Mouse (Mus musculus) kidney, adult 8-10 months (tissue): ENCODE data around the gene Pik3ip1.
A peak's percentile ranks its signal among the peaks of the same experiment; 100 is the strongest.

Source experiments
- DNase-seq, 2 experiments: peaks; one replicate each; pipeline ENCODE4 v3.0.0; 2022

The Pik3ip1 gene

DNA sequence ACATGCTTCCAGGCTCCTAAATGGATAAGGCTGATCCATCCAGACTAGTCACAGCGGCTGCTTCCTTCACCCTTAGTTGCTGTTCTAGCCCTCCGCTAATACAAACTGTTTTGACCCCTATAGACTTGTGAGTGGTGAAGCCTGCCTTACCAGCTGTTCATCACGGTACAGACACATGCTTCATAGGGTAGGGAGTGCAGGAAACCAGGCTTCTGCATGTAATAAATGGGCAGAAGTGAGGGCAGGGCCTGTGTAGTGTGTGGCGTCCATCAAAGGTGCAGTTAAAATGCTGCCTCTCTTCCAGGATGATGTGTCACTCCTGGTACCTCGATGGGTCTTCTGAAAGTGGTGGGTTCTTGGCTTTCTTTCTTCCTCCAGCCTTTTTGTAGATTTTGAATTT is 7.8 kb downstream of the Pik3ip1 start:
- DNase-seq: no peak

DNA sequence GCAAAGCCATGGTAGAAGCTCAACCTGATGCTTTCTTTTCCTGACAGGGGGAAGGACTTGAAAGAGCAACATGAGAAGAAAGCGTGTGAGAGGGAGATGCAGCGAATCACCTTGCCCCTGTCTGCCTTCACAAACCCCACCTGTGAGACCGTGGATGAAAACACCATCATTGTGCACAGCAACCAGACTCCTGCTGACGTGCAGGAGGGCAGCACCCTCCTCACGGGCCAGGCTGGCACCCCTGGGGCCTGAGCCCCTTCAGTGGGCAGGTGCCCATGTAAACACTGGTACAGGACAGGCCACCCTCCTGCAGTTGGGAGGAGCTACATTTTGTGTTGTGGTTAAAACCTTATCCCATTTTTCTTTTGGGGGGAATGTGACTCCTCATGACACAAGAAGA is 11.3 kb downstream of the Pik3ip1 start:
- no peak for DNase-seq

DNA sequence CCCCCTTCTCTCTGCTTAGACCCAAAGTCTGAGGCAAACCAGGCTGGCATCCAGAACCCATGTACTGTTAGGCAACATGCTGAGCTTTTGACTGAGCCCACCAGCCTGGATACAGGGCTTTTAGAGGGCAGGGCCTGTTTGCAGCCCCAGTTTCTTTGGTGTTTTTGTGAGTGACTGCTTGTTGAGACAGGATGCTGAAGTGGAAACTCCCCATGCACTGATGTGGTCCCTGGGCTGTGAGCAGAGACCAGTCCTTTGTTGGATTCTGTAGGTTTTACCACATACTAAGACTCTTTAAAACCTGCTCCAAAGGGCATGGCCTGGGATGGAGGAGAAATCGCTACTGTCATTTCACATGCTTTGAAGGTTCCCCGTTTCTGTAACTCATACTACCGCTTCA is 14.7 kb downstream of the Pik3ip1 start:
- DNase-seq: no peak

DNA sequence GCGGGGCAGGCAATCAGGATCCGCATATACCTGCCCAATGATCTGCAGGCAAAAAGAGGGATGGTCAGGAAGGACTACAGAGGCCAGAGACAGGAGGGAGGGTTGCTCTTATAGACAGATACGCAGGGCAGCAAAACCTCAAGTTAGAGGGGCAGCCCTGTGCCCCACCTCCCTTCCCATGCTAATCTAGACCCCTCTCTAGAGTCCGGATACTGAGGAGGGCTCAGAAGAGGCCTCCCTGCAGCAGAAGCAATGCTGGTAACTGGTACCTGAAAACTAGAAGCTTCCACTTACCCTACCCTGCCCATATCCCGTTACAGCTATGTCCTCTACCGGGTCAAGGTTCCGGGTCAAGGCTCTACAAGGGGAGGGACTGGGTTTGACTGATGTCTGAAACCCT is 16.1 kb downstream of the Pik3ip1 start:
- DNase-seq: no peak

DNA sequence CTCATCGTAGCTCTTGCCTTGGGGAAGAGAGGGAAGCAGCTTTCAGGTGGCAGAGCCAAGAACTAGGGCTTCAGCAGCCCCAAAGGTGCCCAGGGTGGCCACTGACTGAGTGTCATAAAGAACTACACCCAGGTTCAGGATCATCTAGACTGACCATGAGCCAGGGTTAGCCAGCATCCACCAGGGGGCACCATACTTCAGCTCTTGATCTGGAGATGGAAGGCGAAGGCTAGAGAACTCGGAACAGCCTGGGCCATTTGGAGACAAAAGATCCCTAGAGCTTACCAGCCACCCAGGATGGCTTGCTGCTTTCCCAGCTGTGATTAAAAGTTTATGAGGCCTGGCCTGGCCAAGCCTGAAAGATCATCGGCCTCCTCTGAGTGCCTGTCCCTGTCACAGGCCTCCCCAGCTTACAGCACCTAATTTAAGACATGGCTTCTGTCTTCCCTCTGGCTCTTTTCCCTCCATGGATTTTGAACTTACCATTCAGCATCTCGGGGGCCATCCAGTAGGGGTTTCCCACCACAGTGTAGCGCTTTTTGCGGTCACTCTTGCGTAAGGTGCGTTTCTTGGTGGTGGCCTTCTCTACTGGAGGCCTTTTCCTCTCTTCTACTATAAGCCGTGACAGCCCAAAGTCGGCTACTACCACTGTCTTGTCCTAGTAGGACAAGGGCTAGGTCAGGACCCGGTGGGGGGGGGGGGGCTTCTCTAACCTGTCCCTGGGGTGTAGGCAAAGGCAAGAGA is 17.1 kb downstream of the Pik3ip1 start:
- peak; percentile 73 to 88 for DNase-seq

DNA sequence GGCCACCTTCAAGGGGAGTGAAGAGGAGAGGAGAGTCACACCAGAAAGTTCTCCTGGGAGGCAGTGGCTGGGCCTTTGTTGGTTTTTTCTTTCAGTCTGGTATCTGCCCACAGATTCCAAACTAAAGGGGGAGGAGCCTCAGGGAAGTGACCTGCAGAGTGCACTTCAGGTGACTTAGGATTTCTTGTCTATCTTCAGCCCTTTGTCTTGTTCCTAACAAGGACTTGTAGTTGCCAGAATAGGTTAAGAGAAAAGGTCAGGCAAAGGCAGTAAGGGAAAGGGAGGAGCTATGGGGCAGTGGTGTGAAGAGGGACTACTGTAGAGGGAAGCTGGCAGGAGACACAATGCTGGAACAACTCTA is 17.6 kb downstream of the Pik3ip1 start:
- no peak for DNase-seq

DNA sequence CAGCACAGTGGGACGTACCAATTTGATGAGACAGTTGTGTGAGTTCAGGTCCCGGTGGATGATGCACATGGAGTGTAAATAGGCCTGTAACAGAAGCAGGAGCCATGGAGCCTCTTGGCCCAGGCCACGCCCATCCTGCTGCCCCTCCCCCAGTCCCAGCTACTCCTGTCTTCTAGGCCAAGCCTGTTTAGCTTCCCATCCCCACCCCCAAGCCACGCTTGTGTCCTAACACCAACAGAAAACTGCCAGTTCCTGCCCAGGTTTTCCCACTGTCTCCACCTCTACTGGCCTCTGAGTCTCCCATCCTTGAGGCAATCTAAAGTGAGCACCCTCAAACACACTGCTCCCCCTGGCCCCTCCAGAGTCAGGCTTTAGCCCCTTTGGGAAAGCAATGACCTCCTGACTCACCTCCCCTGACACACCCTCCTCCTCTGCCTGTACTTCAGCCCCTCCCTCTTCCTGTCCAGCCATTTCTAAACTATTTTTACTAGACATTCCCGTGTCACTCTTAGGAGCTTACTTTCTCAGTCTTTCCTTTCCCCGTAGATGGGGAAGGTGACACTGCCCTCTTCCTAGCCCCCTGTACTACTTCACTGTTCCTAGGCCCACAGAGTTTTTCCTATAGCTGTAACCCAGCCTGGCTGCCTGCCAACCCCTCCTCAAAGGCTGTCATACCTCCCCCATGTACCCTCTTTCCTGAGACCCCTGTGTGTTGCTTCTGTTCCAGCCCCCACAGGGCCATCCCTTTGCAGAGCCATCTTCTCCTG is 18.6 kb downstream of the Pik3ip1 start:
- no peak for DNase-seq

DNA sequence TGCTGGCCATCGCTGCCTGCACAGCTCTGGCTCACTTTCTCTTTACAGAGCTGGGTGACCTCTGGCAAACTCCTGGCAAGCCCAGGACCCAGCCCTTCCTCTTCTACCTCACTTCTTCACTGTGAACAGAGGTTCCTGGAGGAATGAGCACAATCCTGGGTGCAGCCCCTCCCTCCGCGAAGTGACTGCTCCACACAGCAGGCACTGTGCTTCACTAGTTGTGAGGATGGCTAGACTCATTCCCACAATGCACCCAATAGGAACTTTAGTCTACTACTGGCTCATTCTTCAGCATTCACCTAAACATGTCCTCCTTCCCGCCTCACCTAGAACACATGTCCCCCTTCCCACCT is 19.1 kb downstream of the Pik3ip1 start:
- DNase-seq: no peak

DNA sequence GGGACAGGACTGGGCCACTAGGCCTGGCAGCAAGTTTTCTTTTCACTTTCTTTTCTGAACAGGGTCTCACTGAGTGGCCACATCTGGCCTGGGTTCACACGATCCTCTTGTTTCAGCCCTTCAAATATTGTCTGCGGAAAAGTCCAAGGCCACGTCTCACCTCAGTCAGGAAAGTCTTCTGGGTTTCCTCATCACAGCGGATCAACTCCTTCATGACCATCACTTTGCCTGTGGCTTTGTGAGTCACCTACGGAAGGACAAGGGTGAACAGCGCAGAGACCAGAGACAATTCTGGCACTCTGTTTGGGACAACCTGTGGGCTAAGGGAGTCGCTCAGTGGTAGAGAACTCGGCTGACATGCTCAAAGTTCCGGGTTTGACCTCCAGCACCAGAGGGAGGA is 21.9 kb downstream of the Pik3ip1 start:
- no peak for DNase-seq

DNA sequence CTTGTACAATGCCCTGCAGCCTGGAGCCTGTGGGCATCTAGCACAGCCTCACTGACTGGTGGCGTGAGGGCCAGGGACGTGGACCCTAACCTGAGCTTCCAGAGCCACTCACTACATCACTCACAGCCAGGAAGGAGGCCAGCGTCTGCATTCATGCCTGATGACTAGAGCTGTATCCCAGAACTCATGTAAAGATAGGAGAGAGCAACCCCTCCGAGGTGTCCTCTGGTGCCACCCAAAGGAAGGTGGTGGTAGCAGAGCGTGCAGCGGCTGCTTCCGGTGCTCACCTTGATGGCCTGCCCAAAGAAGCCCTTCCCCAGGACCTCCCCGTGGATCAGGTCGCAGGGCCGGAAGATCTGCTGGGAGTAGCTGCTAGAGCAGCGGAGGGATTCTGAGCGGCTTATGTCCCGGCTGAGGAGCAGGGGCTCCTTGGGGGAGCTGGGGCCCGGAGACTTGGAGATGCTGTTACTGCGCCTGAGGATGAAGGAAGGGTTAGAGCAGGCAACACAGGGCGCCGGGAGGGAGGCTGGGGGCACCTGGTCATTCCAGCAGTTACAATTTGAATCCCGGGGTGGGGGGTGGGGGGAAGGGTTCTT is 22.9 kb downstream of the Pik3ip1 start:
- no peak for DNase-seq

DNA sequence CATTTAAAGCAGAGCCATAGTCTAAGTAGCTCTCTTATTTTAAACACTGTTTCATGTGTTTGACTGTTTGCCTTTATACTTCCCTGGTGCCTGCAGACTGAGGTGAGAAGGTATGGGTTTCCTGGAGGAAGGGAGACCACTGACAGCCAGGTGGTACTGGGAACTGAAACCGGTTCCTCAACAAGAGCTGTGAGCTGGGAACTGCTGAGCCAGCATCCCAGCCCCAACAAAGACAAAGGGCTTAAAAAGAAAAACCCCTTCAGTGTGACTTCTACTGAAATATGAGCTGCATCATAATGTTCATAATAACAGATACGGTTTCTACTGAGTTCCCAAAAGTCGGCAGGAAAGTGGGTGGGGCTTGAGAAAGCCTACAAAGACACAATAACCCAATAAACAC is 32.7 kb downstream of the Pik3ip1 start:
- no peak for DNase-seq

DNA sequence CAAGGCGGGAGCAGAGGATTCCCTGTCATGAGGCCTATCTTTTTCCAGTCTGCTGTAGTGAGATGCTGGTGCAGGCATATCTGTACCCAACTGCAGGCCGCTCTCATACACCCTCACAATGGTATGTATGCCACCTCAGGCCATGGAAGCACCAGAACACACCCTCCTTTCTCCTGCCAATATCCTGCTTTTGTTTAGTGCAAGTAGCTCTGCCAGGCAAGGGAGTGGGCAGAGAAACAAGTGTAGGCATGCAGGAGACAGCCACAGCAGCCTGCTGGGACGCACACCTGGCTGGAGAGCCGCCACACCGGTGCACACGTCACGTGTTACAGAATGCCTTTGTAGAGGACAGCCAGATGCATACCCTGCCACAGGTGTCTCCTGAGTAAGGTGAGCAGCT is 36.2 kb downstream of the Pik3ip1 start:
- no peak for DNase-seq

DNA sequence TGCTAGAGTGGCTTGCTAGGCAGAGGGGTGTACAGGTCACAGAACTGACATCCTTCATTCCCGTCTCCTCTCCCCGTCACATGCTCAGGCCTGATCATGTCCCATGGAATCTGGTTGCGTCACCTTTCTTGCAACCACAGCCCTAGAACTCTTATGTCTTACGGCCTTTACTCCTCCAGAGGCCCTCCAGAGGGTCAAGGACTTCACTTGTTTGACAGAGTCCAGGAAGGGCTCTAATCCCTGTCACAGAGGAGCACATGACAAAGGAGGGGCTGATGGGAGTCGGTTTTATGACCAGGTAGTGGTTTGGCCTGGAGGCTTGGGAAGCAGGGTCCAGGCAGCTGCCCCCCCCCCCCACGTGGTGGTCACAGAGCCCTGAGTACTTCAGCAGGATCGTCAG is 38.8 kb downstream of the Pik3ip1 start:
- no peak for DNase-seq

DNA sequence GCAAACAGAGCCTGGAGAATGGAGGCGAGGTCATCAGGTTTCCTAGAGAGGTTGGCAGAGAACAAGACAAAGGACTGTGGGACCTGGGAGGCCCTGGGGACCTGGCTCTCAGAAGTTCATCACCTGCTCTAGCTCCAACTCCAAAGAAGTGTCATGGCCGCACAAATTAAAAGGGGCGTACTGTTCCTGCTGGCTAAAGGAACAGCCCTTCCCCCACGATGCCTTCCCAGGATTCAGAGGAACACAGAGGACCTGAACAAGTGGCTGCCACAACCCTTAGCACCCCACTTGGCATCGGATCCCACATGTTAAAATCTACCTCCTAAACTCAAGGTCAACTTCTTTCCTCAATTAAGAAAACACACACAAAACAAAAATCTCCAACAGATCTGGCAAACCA is 39.2 kb downstream of the Pik3ip1 start:
- no peak for DNase-seq

DNA sequence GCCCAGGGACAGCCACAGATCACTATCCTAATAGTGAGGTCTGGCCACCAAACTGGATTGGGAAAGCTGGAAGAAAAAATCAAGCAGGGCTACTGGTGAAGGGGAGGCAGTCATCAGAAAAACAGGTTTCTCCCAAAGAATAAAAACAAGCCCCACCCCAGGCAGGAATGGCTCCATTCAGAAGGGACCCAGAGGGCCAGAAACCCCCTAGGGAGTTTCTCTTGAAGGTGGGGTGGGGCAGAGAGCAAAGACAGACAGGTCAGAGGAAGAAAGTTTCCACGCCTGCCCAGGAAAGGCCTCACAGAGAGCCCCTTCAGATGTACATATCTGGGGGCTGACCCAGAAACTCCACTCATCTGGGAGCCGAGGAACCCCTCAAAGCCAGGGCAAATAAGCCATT is 40.0 kb downstream of the Pik3ip1 start:
- no peak for DNase-seq

DNA sequence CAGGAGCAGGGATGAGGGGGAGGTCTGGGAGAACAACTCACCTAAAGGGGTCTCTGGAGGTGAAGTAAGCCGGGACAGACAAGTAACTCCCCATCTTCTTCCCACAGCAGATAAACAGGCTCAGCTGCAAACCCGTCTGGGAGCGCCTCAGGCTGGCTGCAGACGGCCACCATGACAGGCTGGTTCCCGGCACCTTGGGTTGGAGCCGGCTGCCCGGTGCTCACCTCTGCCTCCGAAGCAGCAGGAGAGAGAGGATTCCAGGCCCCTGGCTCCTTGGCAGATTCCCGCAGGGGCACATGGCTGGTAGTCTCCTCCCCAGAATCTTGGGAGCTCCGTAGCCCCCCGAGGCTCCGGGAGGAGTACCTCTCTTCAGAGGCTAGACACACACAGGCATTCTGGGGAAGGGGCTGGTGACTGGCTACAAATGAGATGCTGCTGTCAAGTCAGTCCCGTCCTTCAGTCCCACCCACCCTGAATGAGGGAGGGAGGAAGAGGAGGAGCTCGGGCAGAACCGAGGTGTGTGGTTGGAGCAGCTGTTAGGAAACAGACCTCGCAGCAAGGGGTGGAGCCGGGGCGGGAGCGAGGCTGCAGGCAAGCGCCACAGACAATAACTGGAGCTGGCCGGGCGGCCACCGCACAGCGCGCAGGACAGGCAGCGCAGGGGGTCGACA is 40.9 kb downstream of the Pik3ip1 start:
- DNase-seq: peak; percentile 78 to 81

DNA sequence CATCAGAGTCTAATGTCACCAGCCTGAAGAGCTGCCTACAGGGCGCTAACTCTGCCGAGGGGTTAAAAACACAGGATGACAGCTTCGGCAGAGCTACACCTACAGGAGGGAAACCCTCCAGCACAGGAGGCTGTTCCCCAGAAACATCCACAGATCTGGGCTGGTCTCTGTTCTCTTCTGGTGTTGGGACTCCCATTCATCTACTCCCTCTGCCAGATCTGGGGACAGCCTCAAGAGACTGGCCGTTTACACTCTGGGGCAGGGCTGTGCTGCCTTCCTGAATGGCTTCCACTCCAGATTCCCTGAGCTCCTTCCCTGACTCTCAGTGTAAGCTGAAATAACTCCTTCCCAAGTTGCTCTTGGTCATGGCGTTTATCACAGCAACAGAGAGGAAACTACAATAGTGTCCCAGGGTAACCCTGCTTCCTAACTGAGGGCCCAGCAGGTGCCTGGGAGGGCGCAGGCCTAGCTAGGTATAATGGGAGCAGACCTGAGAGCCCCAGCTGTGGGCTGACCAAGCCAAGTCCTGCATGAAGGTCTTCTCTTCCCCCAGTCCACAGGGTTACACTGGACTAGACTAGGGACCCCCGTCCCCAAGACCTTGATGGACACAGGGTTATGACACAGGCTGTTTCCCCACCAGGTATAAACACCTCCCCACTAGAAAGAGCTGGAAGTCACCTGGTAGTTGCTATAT is 41.5 kb downstream of the Pik3ip1 start:
- no peak for DNase-seq

DNA sequence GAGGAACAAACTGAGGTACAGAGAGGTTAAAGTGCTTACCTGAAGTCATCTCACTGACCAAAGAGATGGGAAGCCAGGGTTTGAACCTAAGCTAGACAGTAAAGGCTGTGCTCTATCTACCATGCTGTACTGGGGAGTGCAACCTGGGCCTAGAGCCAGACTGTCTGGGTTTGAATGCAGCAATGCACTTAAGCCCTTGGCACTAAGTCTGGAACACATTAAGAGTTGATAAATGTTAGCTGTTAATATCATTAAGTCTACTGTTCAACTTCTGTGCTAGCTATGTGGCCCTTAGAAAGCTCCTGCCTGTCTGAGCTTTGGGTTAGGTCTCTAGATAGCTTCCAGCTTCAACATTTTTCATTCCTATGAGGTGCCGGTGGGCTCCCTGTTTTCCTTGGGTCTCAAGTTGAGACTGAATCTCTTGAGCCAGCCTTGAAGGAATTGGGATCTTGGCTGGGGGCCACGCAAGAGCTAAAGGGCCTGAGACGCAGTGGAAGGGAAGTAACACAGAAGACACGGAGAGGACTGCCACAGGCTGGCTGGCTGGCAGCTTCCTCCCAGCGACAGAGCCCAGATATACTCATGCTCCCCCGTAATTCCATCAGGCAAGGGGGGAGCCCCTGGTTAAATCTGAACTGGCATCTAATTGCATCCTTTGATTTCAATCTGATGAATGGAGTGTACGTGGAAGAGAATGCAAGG is 43.5 kb downstream of the Pik3ip1 start:
- DNase-seq: no peak

DNA sequence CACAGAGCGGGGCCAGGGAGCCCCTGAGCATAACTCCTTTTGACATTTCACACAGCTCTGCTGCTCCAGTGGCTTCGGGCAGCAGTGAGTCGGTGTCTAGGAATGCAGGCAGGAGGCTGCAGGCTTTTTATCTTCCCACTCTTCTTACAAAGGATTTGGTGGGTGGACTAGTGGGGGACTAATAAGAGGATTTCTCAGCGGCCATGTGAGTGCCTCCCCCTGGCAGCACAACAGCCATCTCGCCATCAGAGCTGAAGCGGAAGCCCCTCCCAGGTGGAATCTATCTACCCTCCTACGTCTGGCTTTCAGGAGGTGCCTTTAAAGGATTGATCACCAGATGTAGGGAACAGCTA is 44.1 kb downstream of the Pik3ip1 start:
- no peak for DNase-seq

DNA sequence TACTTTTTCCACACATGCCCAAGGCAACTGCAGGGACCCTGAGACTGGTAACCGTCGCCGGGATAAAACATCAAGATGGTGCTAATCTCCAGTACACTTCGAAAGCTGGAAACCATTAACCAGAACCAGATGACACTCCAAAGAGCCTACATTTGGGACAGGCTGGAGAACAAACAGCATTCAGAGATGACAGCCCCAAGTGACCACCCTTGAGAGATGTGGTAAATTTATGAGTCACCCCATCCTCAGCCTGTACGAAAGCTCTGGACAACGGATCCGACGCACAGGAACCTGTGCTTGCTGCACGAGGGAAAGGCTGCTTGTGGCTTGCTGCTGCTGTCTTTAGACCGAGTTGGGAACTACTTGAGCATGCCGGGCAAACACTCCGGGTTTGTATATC is 44.5 kb downstream of the Pik3ip1 start:
- no peak for DNase-seq

DNA sequence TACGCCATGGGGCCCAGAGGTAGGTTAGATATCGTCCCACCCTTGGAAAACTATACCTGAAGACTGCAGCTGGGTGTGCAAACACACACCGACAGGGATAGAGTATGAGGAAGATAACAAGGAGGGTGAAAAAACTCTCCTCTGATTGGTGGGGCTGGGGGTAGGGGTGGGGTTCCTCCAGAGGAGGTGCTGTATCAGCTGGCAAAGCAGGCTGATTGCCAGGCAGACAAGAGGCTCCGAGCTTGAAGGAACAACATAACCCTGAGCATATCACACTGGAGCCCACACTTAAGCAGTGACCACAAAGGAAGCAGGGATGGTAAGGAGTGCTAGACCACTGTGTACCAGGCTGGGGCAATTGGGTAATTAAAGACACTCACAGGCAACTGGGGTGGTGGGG is 49.2 kb downstream of the Pik3ip1 start:
- no peak for DNase-seq

DNA sequence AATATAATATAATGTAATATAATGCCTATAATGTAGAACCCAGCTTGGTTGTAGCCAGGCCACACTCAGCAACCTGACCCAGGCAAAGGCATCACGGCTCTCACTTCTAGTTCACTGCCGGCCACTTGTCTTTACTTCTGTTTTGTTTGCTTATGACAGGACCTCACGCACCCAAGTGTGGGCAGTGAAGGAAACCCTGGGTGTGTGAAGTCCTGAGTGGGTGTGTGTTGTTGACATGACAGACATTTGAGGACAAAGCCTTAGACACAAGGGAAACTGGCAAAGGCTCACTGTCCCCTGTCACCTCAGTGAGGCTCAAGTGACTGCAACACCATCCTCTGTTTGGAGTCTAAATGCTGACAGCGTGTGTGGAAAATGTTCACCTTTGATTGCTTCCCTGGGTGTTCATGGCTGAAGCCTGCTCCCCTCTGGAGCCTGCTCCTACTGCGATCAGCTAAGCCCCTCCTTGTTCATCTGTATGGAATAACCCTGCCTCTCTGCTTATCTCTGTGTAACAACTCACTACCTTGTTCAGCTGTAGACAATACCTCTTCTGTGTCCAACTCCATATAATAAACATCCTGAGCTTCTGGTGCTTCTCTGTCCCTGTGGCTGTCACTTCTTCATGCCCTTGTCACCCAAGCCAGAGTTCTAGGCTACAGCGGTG is 51.1 kb downstream of the Pik3ip1 start:
- no peak for DNase-seq
